Mouse (Mus musculus) embryonic facial prominence, embryonic 12.5 days (tissue): ENCODE results near the gene Fads2. TPM values are rescaled to one million over a fixed set of nuclear protein-coding genes. Genes with fewer than 3 reads are reported as not detected.

Source experiments
- ATAC-seq: fragments of 200-750 bp; cut with Nextera tagmentation; 2 replicates; pipeline ENCODE4 v1.8.0; 2017; ENCODE audit not compliant: insufficient number of reproducible peaks, insufficient read depth, low FRiP score, low TSS enrichment
- H3K27ac ChIP-seq: fragments of 300-500 bp; sonication (generic); 2 replicates; pipeline ENCODE4 v1.5.1; 2016; ENCODE audit warnings: mild to moderate bottlenecking
- H3K27me3 ChIP-seq: fragments of 300-500 bp; sonication (generic); 2 replicates; pipeline ENCODE4 v1.6.1; 2016; ENCODE audit warnings: mild to moderate bottlenecking, moderate library complexity
- H3K36me3 ChIP-seq: fragments of 300-500 bp; sonication (generic); 2 replicates; pipeline ENCODE4 v1.6.1; 2016; ENCODE audit warnings: mild to moderate bottlenecking
- H3K4me1 ChIP-seq: fragments of 300-500 bp; sonication (generic); 2 replicates; pipeline ENCODE4 v1.6.1; 2016
- H3K4me2 ChIP-seq: fragments of 300-500 bp; sonication (generic); replicated peaks from 2 replicates; pipeline ENCODE4 v1.6.1; 2016; ENCODE audit warnings: mild to moderate bottlenecking, moderate library complexity
- H3K4me3 ChIP-seq: fragments of 300-500 bp; sonication (generic); 2 replicates; pipeline ENCODE4 v1.5.1; 2016; ENCODE audit warnings: mild to moderate bottlenecking
- H3K9ac ChIP-seq: fragments of 300-500 bp; sonication (generic); 2 replicates; pipeline ENCODE4 v1.6.1; 2016; ENCODE audit warnings: mild to moderate bottlenecking, moderate library complexity
- H3K9me3 ChIP-seq: fragments of 300-500 bp; sonication (generic); 2 replicates; pipeline ENCODE4 v1.6.1; 2016; ENCODE audit warnings: mild to moderate bottlenecking, moderate library complexity
- WGBS: fragments of 180-500 bp; shearing (Covaris S2); methylation state at CpG from one replicate; pipeline ENCODE4 v1.1.7; 2016; 5-methylcytosine and 5-hydroxymethylcytosine counted together
- polyA plus RNA-seq: library from polyadenylated mRNA; unstranded; fragments of >200 nt; fragmentation: Nextera tagmentation; extraction: Ambion mirVana; gene quantifications from 2 replicates; pipeline ENCODE4 v1.2.1, GENCODE M21; 2016

Fads2 gene
- polyA plus RNA-seq, 1 experiment from 2014 or later: 125 TPM

DNA sequence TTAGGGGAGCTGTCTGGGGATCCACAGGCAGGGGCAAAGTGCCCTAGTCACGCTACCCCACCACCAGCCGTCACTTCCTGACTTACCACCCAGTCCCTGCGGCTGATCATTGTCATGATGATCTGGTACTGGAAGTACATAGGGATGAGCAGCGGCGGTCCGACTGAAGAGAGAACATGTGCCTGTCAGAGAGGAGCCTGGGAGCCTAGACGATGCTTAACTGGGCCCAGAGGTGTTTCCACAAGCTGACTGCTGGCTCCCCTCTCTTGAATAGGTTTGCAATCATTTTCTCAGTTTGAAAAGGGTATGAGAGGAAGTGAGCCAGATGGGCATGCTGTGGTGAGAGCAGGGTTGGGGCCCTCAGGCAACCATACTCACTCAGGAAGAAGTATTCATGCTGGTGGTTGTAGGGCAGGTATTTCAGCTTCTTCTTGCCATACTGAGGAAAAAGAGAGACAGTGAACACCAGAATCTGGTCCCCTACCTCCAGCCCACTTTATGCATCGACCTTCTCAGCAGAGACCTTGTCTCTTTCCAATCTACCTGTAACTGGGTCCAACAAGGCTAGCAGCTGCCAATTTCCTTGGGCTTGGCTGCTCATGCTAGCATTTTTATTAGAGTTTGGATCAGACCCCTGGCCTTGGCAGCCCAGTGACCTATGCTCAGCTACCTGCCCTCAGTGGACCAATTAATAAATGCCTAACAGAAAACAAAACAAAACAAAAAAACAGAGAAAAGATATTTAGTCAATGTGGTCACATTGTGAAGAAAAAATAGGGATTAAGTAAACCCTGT lies 31.2 kb downstream of the Fads2 start:
- Histone ChIP-seq H3K36me3 (peaks cover 94% of the 10 kb centered on the region), H3K27ac (no peak overlapping the region), H3K4me2 (no peak overlapping the region), H3K4me1 (no peaks in the 10 kb centered on the region), H3K9ac (no peak overlapping the region), H3K27me3 (no peaks in the 10 kb centered on the region), H3K4me3 (no peak overlapping the region), H3K9me3 (no peaks in the 10 kb centered on the region)
- WGBS: 96% methylated on average over 8 of the region's 8 CpGs
- no peak for ATAC-seq

DNA sequence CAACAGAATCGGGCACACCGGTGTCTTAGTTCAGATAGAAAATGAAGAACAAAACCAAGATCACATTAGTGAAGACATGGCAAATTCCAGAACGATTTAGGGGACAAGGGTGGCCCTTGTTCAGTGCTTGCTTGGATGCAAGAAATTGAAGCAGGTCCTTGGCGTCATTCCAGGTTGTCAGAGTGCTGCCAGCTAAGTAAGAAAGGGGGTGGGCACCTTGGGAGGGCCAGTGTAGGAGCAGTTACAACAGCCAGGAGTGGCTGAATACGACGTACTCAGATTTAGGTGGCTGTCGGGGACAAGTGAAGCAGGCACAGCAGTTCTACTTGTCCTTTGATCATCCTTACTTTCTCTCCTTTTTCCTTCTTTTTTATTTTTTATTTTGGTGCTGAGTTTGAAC lies 33.8 kb downstream of the Fads2 start:
- Histone ChIP-seq H3K27ac (no peak overlapping the region), H3K9ac (no peak overlapping the region), H3K36me3 (peaks cover 94% of the 10 kb centered on the region), H3K27me3 (no peaks in the 10 kb centered on the region), H3K4me1 (no peaks in the 10 kb centered on the region), H3K4me3 (no peak overlapping the region), H3K4me2 (no peak overlapping the region), H3K9me3 (no peaks in the 10 kb centered on the region)
- 91% methylated on average over 7 of the region's 7 CpGs for WGBS
- ATAC-seq: no peak

DNA sequence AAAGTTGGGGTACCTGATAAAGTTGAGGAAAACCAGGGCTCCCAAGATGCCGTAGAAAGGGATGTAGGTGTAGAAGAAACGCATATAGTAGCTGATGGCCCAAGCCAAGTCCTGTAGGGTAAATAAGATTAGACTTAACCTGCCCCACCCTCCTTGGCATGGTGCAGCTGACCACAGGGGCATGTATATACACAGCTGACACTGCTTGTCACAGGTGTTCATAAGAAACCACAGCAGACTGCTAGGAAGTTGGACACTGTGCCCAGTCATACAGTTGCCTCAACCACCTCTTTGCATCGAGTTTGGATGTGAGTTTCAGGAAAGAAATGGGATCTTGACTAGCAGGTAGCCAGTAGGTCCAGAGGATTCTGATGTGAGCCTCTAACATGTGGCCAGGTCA lies 35.0 kb downstream of the Fads2 start:
- 92% methylated on average over 3 of the region's 3 CpGs for WGBS
- no peak overlapping the region for H3K27ac ChIP-seq
- no peak for ATAC-seq
- H3K9ac ChIP-seq: no peak overlapping the region
- H3K4me2 ChIP-seq: no peak overlapping the region
- peaks cover 95% of the 10 kb centered on the region for H3K36me3 ChIP-seq
- no peaks in the 10 kb centered on the region for H3K9me3 ChIP-seq
- H3K4me3 ChIP-seq: no peak overlapping the region
- no peaks in the 10 kb centered on the region for H3K4me1 ChIP-seq
- no peaks in the 10 kb centered on the region for H3K27me3 ChIP-seq

DNA sequence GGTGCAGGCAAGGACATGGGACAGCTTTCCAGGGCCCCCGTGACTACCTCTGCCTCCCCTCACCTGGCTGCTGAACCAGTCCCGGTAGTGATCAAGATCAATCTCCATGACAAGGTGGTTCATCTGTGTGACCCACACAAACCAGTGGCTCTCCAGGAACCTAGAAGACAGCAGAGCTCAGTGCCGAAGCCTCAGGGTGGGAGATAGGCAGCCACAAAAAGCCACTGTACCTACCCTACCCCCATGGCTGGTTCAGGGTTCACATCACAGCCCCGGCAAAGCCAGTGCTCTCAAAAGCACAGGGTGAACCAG lies 35.4 kb downstream of the Fads2 start:
- Histone ChIP-seq H3K4me3 (no peak overlapping the region), H3K36me3 (peaks cover 91% of the 10 kb centered on the region), H3K27me3 (no peaks in the 10 kb centered on the region), H3K27ac (no peak overlapping the region), H3K9ac (no peak overlapping the region), H3K4me2 (no peak overlapping the region), H3K4me1 (no peaks in the 10 kb centered on the region), H3K9me3 (no peaks in the 10 kb centered on the region)
- no peak for ATAC-seq
- WGBS: 93% methylated on average over 4 of the region's 4 CpGs

DNA sequence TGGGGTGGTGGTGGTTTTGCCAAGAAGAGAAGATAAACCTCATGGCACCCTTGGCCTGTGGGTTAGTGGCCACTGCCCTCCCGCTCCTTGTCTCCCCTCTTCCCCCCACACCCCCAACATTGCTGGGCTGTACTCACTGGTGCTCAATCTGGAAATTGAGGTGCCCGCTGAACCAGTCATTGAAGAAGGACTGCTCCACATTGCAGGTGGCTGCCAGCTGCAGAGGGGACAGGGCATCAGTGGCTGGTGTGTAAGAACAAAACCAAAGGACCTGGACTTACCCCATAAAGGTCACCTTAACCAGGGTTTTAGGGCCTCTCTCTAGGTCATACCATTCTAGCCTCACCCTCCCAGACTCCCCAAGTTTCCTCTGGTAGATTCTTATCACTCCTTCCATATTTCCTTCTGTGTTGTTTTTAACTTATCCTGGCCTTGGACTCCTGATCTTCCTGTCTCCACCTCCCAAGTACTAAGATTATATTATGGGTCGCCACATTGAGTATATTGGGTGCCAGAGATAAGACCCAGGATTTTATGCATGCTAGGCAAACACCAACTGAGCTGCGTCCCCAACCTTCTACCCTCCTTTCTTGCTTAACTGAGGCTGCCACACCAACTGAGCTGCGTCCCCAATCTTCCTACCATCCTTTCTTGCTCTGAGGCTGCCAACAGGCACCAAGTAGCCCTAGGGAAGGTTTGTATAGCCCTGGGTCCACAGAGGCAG lies 35.9 kb downstream of the Fads2 start:
- peaks cover 90% of the 10 kb centered on the region for H3K36me3 ChIP-seq
- no peak overlapping the region for H3K9ac ChIP-seq
- no peak overlapping the region for H3K4me2 ChIP-seq
- ATAC-seq: no peak
- H3K27me3 ChIP-seq: no peaks in the 10 kb centered on the region
- H3K4me3 ChIP-seq: no peak overlapping the region
- no peaks in the 10 kb centered on the region for H3K9me3 ChIP-seq
- H3K27ac ChIP-seq: no peak overlapping the region
- H3K4me1 ChIP-seq: no peaks in the 10 kb centered on the region
- 94% methylated on average over 5 of the region's 5 CpGs for WGBS

DNA sequence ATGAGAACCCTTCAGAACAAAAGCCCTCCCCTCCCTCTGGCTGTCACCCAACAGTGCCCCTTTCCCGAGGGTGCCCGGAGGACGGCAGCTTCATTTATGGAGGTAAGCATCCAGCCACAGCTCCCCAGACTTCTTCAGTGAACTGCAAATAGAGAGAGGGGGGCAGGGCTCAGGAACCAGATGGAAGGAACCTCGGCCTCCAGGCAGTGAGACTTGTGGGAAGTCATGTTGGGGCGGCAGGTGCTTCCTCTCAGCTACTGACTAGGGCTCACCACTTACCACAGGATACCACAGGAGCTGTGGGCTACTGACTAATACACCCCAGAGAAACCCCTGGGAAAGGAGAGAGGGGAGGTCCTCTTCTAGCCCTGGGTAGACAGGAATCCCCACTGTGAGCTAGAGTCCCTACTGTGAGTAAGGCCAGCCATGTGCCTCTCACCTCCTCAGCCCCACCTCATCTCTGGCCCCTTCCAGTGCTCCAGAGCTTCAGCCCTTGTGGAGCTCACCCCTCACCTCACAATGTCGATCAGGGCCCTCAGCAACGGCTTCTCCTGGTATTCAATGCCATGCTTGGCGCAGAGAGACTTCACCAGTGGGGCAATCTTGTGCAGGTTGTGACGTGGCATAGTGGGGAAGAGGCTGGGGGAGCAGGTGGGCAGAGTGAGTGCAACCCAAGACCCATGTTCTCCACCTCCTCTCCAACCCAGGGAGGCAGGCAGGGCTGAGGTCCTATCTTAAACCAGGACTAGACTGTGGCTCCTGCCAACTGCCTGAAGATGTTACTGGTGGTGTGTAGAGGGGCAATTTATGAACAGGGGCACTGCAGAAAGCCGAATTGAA lies 37.2 kb downstream of the Fads2 start:
- Histone ChIP-seq H3K36me3 (peaks cover 78% of the 10 kb centered on the region), H3K9ac (no peak overlapping the region), H3K4me3 (no peak overlapping the region), H3K4me1 (no peaks in the 10 kb centered on the region), H3K27me3 (no peaks in the 10 kb centered on the region), H3K27ac (no peak overlapping the region), H3K4me2 (no peak overlapping the region), H3K9me3 (no peaks in the 10 kb centered on the region)
- no peak for ATAC-seq
- 88% methylated on average over 10 of the region's 10 CpGs for WGBS

DNA sequence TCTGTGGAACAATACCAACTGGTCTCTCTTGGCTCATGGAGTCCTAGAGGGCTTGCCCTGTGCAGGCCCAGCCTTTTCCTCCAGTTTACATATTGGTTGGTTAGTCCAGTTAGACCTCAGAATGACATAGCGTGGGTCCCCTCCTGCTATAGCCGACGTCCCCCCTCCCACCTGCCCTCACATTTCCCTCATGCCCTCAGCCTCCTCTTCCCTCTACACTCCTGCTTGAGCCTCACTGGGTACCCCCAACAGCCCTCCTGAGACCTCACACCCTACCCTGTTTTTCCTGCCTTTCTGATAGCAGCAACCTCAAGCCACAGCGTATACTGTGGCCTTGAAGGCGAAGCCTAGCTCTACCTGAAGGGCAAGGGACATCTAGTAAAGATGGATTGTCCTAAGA lies 38.7 kb downstream of the Fads2 start:
- 99% methylated on average over 5 of the region's 5 CpGs for WGBS
- no peak overlapping the region for H3K27ac ChIP-seq
- no peak overlapping the region for H3K4me2 ChIP-seq
- ATAC-seq: no peak
- H3K36me3 ChIP-seq: peaks cover 63% of the 10 kb centered on the region
- no peak overlapping the region for H3K9ac ChIP-seq
- no peaks in the 10 kb centered on the region for H3K4me1 ChIP-seq
- no peaks in the 10 kb centered on the region for H3K9me3 ChIP-seq
- H3K4me3 ChIP-seq: no peak overlapping the region
- H3K27me3 ChIP-seq: no peaks in the 10 kb centered on the region

DNA sequence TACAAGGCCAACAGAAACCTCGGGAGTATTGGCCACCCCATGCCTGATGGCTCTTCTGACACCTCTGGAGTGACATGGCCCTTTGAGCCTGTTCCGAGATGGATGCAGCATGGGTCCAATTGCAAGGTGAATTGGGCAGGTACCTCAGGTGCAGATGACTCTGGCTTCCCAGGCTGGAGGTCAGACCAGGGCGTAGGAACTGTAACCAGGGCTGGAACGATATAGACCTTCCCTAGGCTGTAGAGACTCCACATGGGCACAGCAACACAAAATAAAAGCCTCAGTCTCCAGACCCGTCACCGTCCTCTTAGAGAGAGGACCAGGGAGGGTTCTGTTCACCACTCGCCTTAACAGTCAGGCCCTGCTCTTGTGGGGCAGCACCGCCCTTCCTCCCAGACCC lies 39.3 kb downstream of the Fads2 start:
- Histone ChIP-seq H3K4me2 (no peak overlapping the region), H3K9ac (no peak overlapping the region), H3K4me3 (no peak overlapping the region), H3K9me3 (no peaks in the 10 kb centered on the region), H3K27me3 (no peaks in the 10 kb centered on the region), H3K27ac (no peak overlapping the region), H3K36me3 (peaks cover 57% of the 10 kb centered on the region), H3K4me1 (no peaks in the 10 kb centered on the region)
- ATAC-seq: no peak
- WGBS: 88% methylated on average over 8 of the region's 8 CpGs

DNA sequence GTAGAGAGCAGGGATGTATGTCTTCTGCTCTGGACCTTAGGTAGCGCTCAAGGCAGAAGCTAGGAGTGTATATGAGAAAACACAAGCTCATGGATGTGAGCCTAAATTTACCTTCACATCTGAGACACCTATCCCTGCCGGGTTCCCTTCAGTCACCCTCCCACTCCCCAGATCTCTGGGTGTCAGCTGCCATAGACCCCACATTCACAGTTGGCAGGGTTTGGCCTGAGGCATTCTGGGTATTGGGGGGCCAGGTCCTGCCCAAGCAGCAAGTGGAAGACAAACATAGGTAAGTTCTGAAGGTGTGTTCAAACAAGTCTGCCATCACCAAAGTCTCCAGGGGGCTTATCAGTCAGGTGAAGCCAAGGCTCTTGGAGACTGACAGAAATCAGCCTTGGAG lies 39.9 kb downstream of the Fads2 start:
- Histone ChIP-seq H3K4me3 (no peak overlapping the region), H3K27ac (no peak overlapping the region), H3K36me3 (peaks cover 54% of the 10 kb centered on the region), H3K27me3 (no peaks in the 10 kb centered on the region), H3K9ac (no peak overlapping the region), H3K9me3 (no peaks in the 10 kb centered on the region), H3K4me1 (no peaks in the 10 kb centered on the region), H3K4me2 (no peak overlapping the region)
- ATAC-seq: no peak
- 85% methylated on average over 2 of the region's 2 CpGs for WGBS

DNA sequence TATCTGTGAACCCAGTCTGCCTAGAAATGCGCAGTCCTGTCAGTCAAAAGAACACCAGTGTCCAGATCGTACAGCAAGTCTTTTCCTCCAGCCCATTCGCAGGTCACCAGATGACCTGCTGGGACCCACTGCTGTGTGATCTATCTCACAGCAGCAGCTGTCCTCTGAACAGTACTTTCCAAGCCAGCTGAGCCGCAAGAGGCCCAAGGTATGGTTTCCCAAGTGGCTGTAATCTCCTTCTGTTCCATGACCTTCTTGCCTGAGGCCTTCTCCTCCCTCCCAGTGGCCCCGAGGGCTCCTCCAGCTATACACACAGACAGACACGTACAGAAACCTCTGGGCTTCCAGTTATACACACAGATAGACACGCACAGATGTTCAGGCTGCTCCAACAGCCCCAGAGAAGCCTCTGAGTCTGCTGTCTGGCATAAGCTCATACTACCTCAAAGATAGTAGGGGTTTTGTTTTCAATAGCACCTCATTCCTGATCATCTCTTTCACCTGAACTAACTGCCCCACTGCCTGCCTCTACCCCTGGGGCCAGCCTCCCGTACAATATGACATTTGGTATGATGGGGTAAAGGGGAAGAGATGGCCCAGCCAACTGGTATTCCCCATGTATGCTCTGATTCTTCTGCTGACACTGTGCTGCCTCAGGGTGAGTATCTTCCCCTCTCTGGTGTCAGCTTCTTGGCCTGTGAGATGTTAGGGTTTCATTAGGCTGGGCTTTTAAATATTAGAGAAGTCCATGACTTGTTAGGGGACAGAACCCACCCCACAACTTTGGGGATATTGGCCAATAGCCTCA lies 40.6 kb downstream of the Fads2 start:
- Histone ChIP-seq H3K9ac (no peak overlapping the region), H3K9me3 (no peaks in the 10 kb centered on the region), H3K27ac (0 out of 2 replicates have a peak overlapping the region, but pooled peaks have one; percentile 41), H3K4me3 (no peak overlapping the region), H3K4me1 (no peaks in the 10 kb centered on the region), H3K27me3 (no peaks in the 10 kb centered on the region), H3K4me2 (no peak overlapping the region), H3K36me3 (peaks cover 48% of the 10 kb centered on the region)
- WGBS: 49% methylated on average over 8 of the region's 8 CpGs
- ATAC-seq: no peak

DNA sequence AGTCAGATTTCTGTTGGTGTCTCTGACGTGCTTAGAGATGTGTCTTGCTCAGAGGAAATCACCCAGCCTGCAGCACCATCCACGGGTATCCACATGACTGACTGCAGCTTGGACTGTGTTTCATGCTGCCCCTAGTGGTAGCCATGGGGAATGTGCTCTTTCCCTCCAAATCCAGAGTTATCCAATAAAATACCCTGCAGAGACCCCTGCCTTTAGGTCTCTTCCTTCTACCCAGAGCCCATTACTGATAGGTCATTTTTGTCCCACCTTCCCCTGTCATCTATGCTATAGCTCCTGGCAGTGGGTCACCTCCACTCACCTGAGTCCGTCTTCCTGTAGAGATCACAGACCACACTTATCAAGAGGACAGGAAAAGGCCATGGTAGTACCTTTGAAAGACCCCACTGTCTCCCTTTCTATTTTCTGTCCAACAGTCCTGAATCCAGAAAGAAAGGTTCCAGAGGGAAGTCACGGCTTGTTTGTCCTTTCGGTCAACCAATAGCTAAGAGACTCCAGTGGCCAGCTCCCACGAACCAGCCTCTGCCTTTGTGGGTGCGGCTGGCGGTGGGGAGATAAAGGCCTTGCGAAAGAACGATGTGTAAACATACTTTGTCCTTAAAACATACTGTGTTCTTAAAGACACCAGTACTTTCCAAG lies 41.5 kb downstream of the Fads2 start:
- 62% methylated on average over 10 of the region's 10 CpGs for WGBS
- no peaks in the 10 kb centered on the region for H3K27me3 ChIP-seq
- H3K4me1 ChIP-seq: no peaks in the 10 kb centered on the region
- no peak overlapping the region for H3K4me2 ChIP-seq
- no peak overlapping the region for H3K9ac ChIP-seq
- H3K27ac ChIP-seq: no peak overlapping the region
- no peaks in the 10 kb centered on the region for H3K9me3 ChIP-seq
- H3K36me3 ChIP-seq: peaks cover 38% of the 10 kb centered on the region
- ATAC-seq: no peak
- no peak overlapping the region for H3K4me3 ChIP-seq
